Comparison of ENCODE assay signal across 9 mouse cellular contexts in the genomic region with DNA sequence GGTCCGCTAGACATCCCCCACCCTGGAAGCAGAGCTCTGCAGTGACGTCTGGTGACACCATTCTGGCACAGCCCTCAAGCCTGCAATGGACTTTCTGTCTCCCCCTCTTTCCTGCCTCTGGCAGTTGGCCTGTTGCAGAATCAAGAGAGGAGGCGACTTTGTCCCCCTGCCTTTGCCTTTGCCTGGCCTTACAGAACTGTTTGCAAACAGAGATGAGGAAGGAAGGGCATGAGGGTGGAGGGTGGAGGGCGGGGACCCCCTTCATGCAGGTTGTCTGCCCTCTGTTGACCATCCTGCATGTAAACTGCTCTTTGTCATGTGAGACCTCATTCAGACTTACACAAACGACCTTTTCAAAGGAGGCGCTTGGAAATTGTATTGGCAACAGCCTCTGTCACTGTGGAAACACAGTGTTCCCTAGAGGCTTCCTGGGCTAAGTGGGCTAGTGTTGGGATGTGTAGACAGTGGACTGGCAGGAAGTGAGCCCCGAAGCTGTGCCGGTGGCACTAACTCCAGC. TPM values are rescaled to one million over a fixed set of nuclear protein-coding genes. Genes with fewer than 3 reads are reported as not detected.
A peak's percentile ranks its signal among the peaks of the same experiment; 100 is the strongest.
DNase-seq lines count a peak whose midpoint lies in the region; ATAC-seq and TF ChIP-seq lines count a peak whose summit lies in the region.
"Had no signal": no experiment of that assay in that cellular context is flagged by ENCODE, and none has a peak within 500 bp of the region (broad histone marks: within the 10 kb centered on the region; RNA-seq: fewer than 3 reads in every experiment).

No protein-coding gene starts in this region.

- no peak overlapping the region for H3K4me3 ChIP-seq in heart, postnatal 0 days (ENCODE audit: low read depth, low read length)
- H3K4me3 ChIP-seq in lung, postnatal 0 days (ENCODE audit: low read depth, low read length) = no peak overlapping the region
- H3K4me3 ChIP-seq in stomach, embryonic 16.5 days (replicated peaks; ENCODE audit: low read length) = no peak overlapping the region

- TF ChIP-seq EP300 in heart, postnatal 0 days (IDR thresholded peaks at IDR 0.05; ENCODE audit: low read depth) = no peak
- TF ChIP-seq EP300 in lung, postnatal 0 days (IDR thresholded peaks at IDR 0.05) = peak; percentile 47

- H3K27me3 ChIP-seq in heart, postnatal 0 days (ENCODE audit: control insufficient read depth, insufficient read depth, low read length) = no peaks in the 10 kb centered on the region
- no peaks in the 10 kb centered on the region for H3K27me3 ChIP-seq in lung, postnatal 0 days (replicated peaks; ENCODE audit: insufficient read depth, low read length)
- H3K27me3 ChIP-seq in stomach, embryonic 16.5 days (ENCODE audit: control insufficient read depth, insufficient read depth, low read length) = no peaks in the 10 kb centered on the region

- peaks cover 20% of the 10 kb centered on the region; the same call in 1 of the 2 replicates for H3K4me1 ChIP-seq in heart, postnatal 0 days (ENCODE audit: control insufficient read depth, insufficient read depth)
- H3K4me1 ChIP-seq in lung, postnatal 0 days (ENCODE audit: insufficient read depth, low read depth, low read length) = 0 out of 2 replicates have a peak, but pooled peaks cover 8% of the 10 kb centered on the region
- peaks cover 20% of the 10 kb centered on the region; the same call in 1 of the 2 replicates for H3K4me1 ChIP-seq in stomach, embryonic 16.5 days (ENCODE audit: control insufficient read depth, insufficient read depth, low read length)

- no peak overlapping the region; the same call in 1 of the 2 replicates for H3K9ac ChIP-seq in heart, postnatal 0 days (replicated peaks; ENCODE audit: low read depth, low read length)
- no peak overlapping the region for H3K9ac ChIP-seq in lung, postnatal 0 days (replicated peaks; ENCODE audit: low read depth)
- H3K9ac ChIP-seq in stomach, embryonic 16.5 days (ENCODE audit: low read length) = peak overlapping the region; percentile 0; the same call in 1 of the 2 replicates

- peak overlapping the region; percentile 91 for H3K27ac ChIP-seq in heart, postnatal 0 days (ENCODE audit: low read depth)
- H3K27ac ChIP-seq in lung, postnatal 0 days (ENCODE audit: low read length) = 0 out of 2 replicates have a peak overlapping the region, but pooled peaks have one; percentile 20
- H3K27ac ChIP-seq in stomach, embryonic 16.5 days (ENCODE audit: low read length) = peak overlapping the region; percentile 83
- H3K27ac ChIP-seq: macrophage had no signal

- 20% methylated on average over 8 of the region's 8 CpGs for WGBS in heart, postnatal 0 days
- 32% methylated on average over 8 of the region's 8 CpGs for WGBS in lung, postnatal 0 days
- WGBS in stomach, embryonic 16.5 days = 37% methylated on average over 8 of the region's 8 CpGs

- H3K9me3 ChIP-seq in heart, postnatal 0 days (replicated peaks; ENCODE audit: control insufficient read depth, low read length) = no peaks in the 10 kb centered on the region
- no peaks in the 10 kb centered on the region for H3K9me3 ChIP-seq in lung, postnatal 0 days (ENCODE audit: low read length)
- H3K9me3 ChIP-seq in stomach, embryonic 16.5 days (replicated peaks; ENCODE audit: control insufficient read depth, low read length) = no peaks in the 10 kb centered on the region

- peak; percentile 37 for TF ChIP-seq CTCF in heart, postnatal 0 days (IDR thresholded peaks at IDR 0.05; ENCODE audit: low read depth)
- TF ChIP-seq CTCF in lung, postnatal 0 days (IDR thresholded peaks at IDR 0.05) = peak; percentile 44

- DNase-seq in cerebellum, postnatal 14 days = peak; percentile 45
- no peak for DNase-seq in cerebellum, adult 11-12 months
- DNase-seq in embryo, embryonic 9.5 days (ENCODE audit: extremely low spot score) = peak; percentile 36
- DNase-seq in heart, postnatal 0 days (ENCODE audit: low spot score) = peak; percentile 89
- peak; percentile 64 for DNase-seq in lung, postnatal 0 days (ENCODE audit: low spot score)
- no peak for DNase-seq in kidney, adult 9 months
- DNase-seq in adrenal gland, adult 2 months = no peak

- H3K4me2 ChIP-seq in heart, postnatal 0 days (ENCODE audit: low read depth, low read length) = peak overlapping the region; percentile 29
- no peak overlapping the region for H3K4me2 ChIP-seq in lung, postnatal 0 days (replicated peaks; ENCODE audit: low read depth, low read length)
- H3K4me2 ChIP-seq in stomach, embryonic 16.5 days (ENCODE audit: low read depth, low read length) = no peak overlapping the region

- ATAC-seq in heart, postnatal 0 days (ENCODE audit: insufficient read depth, low read depth) = peak; percentile 79
- peak; percentile 82 for ATAC-seq in lung, postnatal 0 days
- ATAC-seq in stomach, embryonic 16.5 days (ENCODE audit: insufficient read depth, low FRiP score) = peak; percentile 33; the same call in 1 of the 2 replicates

- H3K36me3 ChIP-seq in heart, postnatal 0 days (replicated peaks; ENCODE audit: control insufficient read depth, insufficient read depth, low read length) = peaks cover 54% of the 10 kb centered on the region
- 0 out of 2 replicates have a peak, but pooled peaks cover 4% of the 10 kb centered on the region for H3K36me3 ChIP-seq in lung, postnatal 0 days (ENCODE audit: insufficient read depth, low read length)
- H3K36me3 ChIP-seq in stomach, embryonic 16.5 days (ENCODE audit: control insufficient read depth, insufficient read depth, low read length) = 0 out of 2 replicates have a peak, but pooled peaks cover 5% of the 10 kb centered on the region

RNA-seq across cellular contexts. Expression of gene Nt5dc3, which starts 40.9 kb away (rescaled TPM):
- total RNA-seq in heart, postnatal 0 days (2014; rRNA removed; ENCODE audit: low replicate concordance) = 22.4 and 31.8 TPM in 2 replicates
- polyA plus RNA-seq in heart, postnatal 0 days (2015; fragmentation: Nextera tagmentation; extraction: Ambion mirVana) = 3.4 and 4.2 TPM in 2 replicates
- 1.2 and 1.3 TPM in 2 replicates for polyA plus RNA-seq in lung, postnatal 0 days (2015; fragmentation: Nextera tagmentation; extraction: Ambion mirVana)
- polyA plus RNA-seq in stomach, embryonic 16.5 days (2015; fragmentation: Nextera tagmentation; extraction: Ambion mirVana) = 1.5 and 1.8 TPM in 2 replicates
- total RNA-seq in adrenal gland, adult 2 months (2021) = 10 to 100 TPM; 29.8 to 57.4 TPM
- polyA plus RNA-seq in adrenal gland, adult 2 months (2012; rRNA removed) = 29.0 and 30.2 TPM in 2 replicates

RNA-seq across cellular contexts. Expression of gene Gm49358, which starts 55.9 kb away (rescaled TPM):
- 11.4 and 36.1 TPM in 2 replicates for total RNA-seq in heart, postnatal 0 days (2014; rRNA removed; ENCODE audit: low replicate concordance)
- polyA plus RNA-seq in heart, postnatal 0 days (2015; fragmentation: Nextera tagmentation; extraction: Ambion mirVana) = not detected in 2 replicates
- not detected in 2 replicates for polyA plus RNA-seq in lung, postnatal 0 days (2015; fragmentation: Nextera tagmentation; extraction: Ambion mirVana)
- not detected in 2 replicates for polyA plus RNA-seq in stomach, embryonic 16.5 days (2015; fragmentation: Nextera tagmentation; extraction: Ambion mirVana)
- 10 to 100 TPM; 20.1 to 23.6 TPM for total RNA-seq in adrenal gland, adult 2 months (2021)
- not detected in 2 replicates for polyA plus RNA-seq in adrenal gland, adult 2 months (2012; rRNA removed)

Comparison
In these comparisons a context has a peak if more than half of its experiments do, and no peak if none do; other contexts are left out.
1. DNase-seq: peak in cerebellum, postnatal 14 days (2 of 2), embryo, embryonic 9.5 days (single experiment), heart, postnatal 0 days (single experiment) and lung, postnatal 0 days (single experiment); none in cerebellum, adult 11-12 months (single experiment), kidney, adult 9 months (single experiment) and adrenal gland, adult 2 months (single experiment).
2. H3K27ac ChIP-seq: peak in every context shown above with its lines; median percentile 91 in heart, postnatal 0 days; 83 in stomach, embryonic 16.5 days; 20 in lung, postnatal 0 days.
3. Peak in every context shown above with its lines, with median percentiles within 50 percentile points of each other: ATAC-seq.